Mouse (Mus musculus) limb, embryonic 15.5 days (tissue): ENCODE data around the gene Zfp36l2. TPM values are rescaled to one million over a fixed set of nuclear protein-coding genes. Genes with fewer than 3 reads are reported as not detected.
"Not testable (repeated sequence)": the region's sequence is repeated elsewhere in the genome, so short reads cannot be mapped to it uniquely, and the experiment has no call there.

Source experiments
- ATAC-seq: fragments of 200-750 bp; cut with Nextera tagmentation; 2 replicates; pipeline ENCODE4 v1.8.0; 2017; ENCODE audit warnings: low read depth, moderate TSS enrichment; ENCODE audit not compliant: insufficient number of reproducible peaks, low FRiP score, low TSS enrichment
- H3K27ac ChIP-seq: fragments of 300-500 bp; sonication (generic); 2 replicates; pipeline ENCODE4 v1.5.1; 2015; ENCODE audit warnings: moderate library complexity, mild to moderate bottlenecking, inconsistent platforms
- H3K27me3 ChIP-seq: fragments of 300-500 bp; sonication (generic); 2 replicates; pipeline ENCODE4 v1.6.1; 2015; ENCODE audit warnings: inconsistent platforms
- H3K36me3 ChIP-seq: fragments of 300-500 bp; sonication (generic); 2 replicates; pipeline ENCODE4 v1.6.1; 2015; ENCODE audit warnings: inconsistent platforms
- H3K4me1 ChIP-seq: fragments of 300-500 bp; sonication (generic); 2 replicates; pipeline ENCODE4 v1.6.1; 2015; ENCODE audit warnings: inconsistent platforms
- H3K4me2 ChIP-seq: fragments of 300-500 bp; sonication (generic); 2 replicates; pipeline ENCODE4 v1.6.1; 2015; ENCODE audit warnings: mild to moderate bottlenecking, inconsistent platforms
- H3K4me3 ChIP-seq: fragments of 300-500 bp; sonication (generic); 2 replicates; pipeline ENCODE4 v1.5.1; 2015; ENCODE audit warnings: mild to moderate bottlenecking, inconsistent platforms
- H3K9ac ChIP-seq: fragments of 300-500 bp; sonication (generic); 2 replicates; pipeline ENCODE4 v1.6.1; 2015; ENCODE audit warnings: inconsistent platforms
- H3K9me3 ChIP-seq: fragments of 300-500 bp; sonication (generic); 2 replicates; pipeline ENCODE4 v1.6.1; 2016; ENCODE audit warnings: inconsistent platforms
- WGBS: fragments of 180-500 bp; shearing (Covaris S2); methylation state at CpG from one replicate; pipeline ENCODE4 v1.1.7; 2015; 5-methylcytosine and 5-hydroxymethylcytosine counted together
- polyA plus RNA-seq: library from polyadenylated mRNA; unstranded; fragments of >200 nt; fragmentation: Nextera tagmentation; extraction: Ambion mirVana; gene quantifications from 2 replicates; pipeline ENCODE4 v1.2.1, GENCODE M21; 2015

Zfp36l2 gene
- polyA plus RNA-seq, 1 experiment from 2014 or later = 22.5 TPM

- Histone ChIP-seq H3K4me3 (no peak overlapping the region), H3K9ac (no peak overlapping the region), H3K36me3 (peaks cover 17% of the 10 kb centered on the region), H3K27me3 (no peaks in the 10 kb centered on the region), H3K27ac (peak overlapping the region; percentile 9; the same call in 1 of the 2 replicates), H3K4me1 (peaks cover 14% of the 10 kb centered on the region), H3K9me3 (no peaks in the 10 kb centered on the region), H3K4me2 (no peak overlapping the region)
- ATAC-seq = no peak
- 77% methylated on average over 4 of the region's 4 CpGs for WGBS
These were observed 6.7 kb upstream of the Zfp36l2 start for GRCm38 (mm10) chr17:84194282-84195002.

- Histone ChIP-seq H3K4me2 (no peak overlapping the region), H3K9ac (no peak overlapping the region), H3K9me3 (no peaks in the 10 kb centered on the region), H3K27me3 (no peaks in the 10 kb centered on the region), H3K4me3 (no peak overlapping the region), H3K36me3 (peaks cover 17% of the 10 kb centered on the region), H3K27ac (no peak overlapping the region), H3K4me1 (peaks cover 25% of the 10 kb centered on the region)
- 89% methylated on average over 9 of the region's 9 CpGs for WGBS
- no peak for ATAC-seq
These were observed 5.7 kb upstream of the Zfp36l2 start for GRCm38 (mm10) chr17:84193411-84193810.

DNA sequence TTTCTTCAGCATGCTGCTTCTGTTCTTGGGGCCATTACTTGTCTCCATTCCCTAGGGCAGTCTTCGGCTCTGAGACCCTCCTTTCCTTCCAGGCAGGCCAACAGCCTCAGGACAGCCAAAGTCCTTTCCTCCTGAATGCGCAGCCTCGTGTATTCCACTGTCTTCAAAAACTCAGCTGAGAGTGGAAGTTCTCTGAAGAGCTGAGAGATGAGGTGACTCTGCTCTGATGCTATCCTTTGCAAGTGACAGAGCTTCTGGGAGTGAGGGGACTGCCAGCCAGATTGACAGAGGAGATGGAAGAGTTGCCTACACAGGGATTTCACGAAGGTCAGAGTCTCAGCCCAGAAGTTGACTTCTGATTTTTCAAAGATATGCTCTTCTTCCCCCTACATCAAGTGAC is 4.2 kb upstream of the Zfp36l2 start:
- no peak for ATAC-seq
- Histone ChIP-seq H3K9me3 (no peaks in the 10 kb centered on the region), H3K27me3 (no peaks in the 10 kb centered on the region), H3K9ac (no peak overlapping the region), H3K36me3 (peaks cover 17% of the 10 kb centered on the region), H3K27ac (no peak overlapping the region), H3K4me2 (no peak overlapping the region), H3K4me3 (no peak overlapping the region), H3K4me1 (peaks cover 27% of the 10 kb centered on the region)
- 69% methylated on average over 4 of the region's 4 CpGs for WGBS

DNA sequence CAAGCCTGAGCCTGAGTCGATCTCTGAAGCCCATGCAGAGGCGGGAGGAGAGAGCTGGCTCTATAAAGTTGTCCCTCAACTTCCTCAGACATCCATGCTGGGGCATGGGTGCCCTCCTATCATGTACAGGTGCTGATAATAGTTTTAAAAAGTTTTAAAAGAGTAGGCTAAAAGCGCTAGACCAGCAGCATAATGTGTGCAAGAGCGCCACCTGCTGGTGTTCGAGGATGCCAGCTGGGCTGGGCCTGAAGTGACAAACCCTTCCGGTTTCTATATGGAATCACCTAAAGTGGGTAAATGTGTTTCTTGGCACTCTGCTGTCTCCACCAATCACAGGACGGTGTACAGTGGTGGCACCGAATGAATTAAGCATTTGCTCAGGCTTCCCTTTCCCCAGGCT is 3.1 kb upstream of the Zfp36l2 start:
- no peak for ATAC-seq
- 22% methylated on average over 8 of the region's 8 CpGs for WGBS
- Histone ChIP-seq H3K4me1 (peaks cover 27% of the 10 kb centered on the region), H3K27me3 (no peaks in the 10 kb centered on the region), H3K9me3 (no peaks in the 10 kb centered on the region), H3K27ac (no peak overlapping the region), H3K4me3 (no peak overlapping the region), H3K36me3 (peaks cover 23% of the 10 kb centered on the region), H3K9ac (no peak overlapping the region), H3K4me2 (no peak overlapping the region)

GRCm38 (mm10) chr17:84189127-84189854 is 1.5 kb upstream of the Zfp36l2 start:
- no peaks in the 10 kb centered on the region for H3K27me3 ChIP-seq
- no peaks in the 10 kb centered on the region for H3K9me3 ChIP-seq
- H3K9ac ChIP-seq = peak overlapping the region; percentile 51; the same call in 1 of the 2 replicates
- peak overlapping the region; percentile 69; the same call in 1 of the 2 replicates for H3K4me3 ChIP-seq
- peaks cover 27% of the 10 kb centered on the region for H3K4me1 ChIP-seq
- peak overlapping the region; percentile 96 for H3K27ac ChIP-seq
- H3K36me3 ChIP-seq = peaks cover 23% of the 10 kb centered on the region
- WGBS = 65% methylated on average over 5 of the region's 5 CpGs
- peak overlapping the region; percentile 89 for H3K4me2 ChIP-seq
- ATAC-seq = no peak

DNA sequence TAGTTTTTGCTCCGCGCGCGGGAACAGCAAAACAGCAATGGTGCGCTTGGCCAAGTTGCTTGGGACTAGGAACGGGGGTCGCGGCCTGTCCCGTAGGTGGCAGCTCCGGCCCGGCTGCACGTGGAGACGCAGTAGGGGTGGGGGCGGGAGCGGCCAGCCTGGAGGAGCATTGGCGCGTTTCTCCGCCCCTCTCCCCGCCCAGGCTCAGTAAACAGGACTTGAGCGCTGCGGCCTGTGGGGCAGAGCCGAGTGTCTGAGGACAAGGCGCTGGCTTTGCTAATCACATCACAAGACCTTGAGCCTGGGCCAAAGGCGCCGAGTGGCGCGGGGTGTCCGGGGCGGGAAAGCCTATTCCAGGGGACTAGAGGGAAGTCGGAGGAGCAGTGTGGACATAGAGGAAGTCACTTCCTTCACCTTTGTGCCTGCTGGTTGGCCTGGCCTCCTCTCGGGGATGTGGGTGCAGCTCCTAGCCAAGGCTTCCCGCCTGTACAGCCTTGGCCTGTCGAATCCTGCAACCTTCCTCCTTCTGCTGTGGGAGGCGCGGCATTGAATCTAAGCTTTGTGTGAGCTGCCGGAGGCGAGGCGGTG is 721 bp upstream of the Zfp36l2 start:
- ATAC-seq = peak; percentile 74
- Histone ChIP-seq H3K4me1 (peaks cover 29% of the 10 kb centered on the region), H3K27me3 (no peaks in the 10 kb centered on the region), H3K27ac (peak overlapping the region; percentile 96), H3K36me3 (peaks cover 23% of the 10 kb centered on the region), H3K4me3 (peak overlapping the region; percentile 69), H3K4me2 (peak overlapping the region; percentile 89), H3K9me3 (no peaks in the 10 kb centered on the region), H3K9ac (peak overlapping the region; percentile 51)
- WGBS = 2% methylated on average over 38 of the region's 38 CpGs

DNA sequence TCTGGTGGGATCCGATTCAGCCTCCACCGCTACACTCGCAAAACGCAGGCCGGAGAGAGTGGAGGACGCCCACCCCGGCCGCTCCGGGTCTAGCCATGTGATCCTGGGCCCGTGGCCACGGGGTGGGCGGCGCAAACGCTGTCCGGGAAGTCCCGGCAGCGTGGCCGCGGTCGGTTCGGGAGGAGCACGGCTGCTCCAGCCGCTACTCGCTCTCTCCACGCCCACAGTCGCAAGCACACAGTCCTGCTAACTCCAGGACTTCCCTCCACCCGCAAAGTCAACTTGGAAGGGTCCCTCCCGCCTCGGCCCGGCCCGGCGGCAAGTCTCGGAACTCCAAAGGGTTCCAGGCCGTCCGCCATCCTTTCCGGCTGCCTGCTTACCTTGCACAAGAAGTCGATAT is 483 bp downstream of the Zfp36l2 start:
- ATAC-seq = peak; percentile 55

DNA sequence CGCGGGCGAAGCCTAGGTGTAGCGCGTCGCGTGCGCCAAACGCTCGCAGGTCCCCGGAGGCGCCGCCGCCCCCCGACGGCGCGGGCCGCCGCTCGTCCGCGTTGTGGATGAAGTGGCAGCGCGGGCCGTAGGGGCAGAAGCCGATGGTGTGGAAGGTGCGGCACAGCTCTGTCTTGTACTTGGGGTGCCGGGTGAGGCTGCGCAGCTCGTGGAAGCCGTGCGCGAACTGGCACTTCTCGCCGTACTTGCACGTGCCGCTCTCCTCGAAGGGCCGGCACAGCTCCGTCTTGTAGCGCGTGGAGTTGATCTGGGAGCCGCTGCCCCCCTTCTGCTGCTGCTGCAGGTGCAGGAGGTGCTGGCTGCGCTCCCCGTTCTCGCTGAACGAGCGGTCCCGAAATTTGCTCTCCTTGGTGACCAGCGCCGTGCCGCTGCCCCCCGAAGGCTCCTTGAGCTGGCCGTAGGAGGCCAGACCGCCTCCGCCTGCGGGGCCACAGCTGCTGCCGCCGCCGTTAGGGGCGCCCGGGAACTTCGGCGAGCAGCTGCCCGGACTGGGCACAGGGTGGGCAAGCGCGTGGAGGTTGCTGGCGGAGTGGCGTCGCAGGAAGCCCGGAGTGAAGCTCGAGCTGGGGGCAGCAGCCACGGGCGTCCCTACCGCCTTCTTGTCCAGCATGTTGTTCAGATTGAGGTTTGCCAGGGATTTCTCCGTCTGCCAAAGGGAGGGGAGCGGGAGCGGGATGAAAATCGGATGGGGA is 1.1 kb downstream of the Zfp36l2 start:
- H3K4me2 ChIP-seq = peak overlapping the region; percentile 47
- H3K4me1 ChIP-seq = peaks cover 45% of the 10 kb centered on the region
- H3K4me3 ChIP-seq = peak overlapping the region; percentile 57
- no peak for ATAC-seq
- peak overlapping the region; percentile 84 for H3K9ac ChIP-seq
- H3K27ac ChIP-seq = peak overlapping the region; percentile 90
- H3K9me3 ChIP-seq = no peaks in the 10 kb centered on the region
- peaks cover 10% of the 10 kb centered on the region for H3K36me3 ChIP-seq
- no peaks in the 10 kb centered on the region for H3K27me3 ChIP-seq
- WGBS = under 1% methylated on average over 77 of the region's 80 CpGs

More for the DNA sequence above, 483 bp downstream of the Zfp36l2 start:
- Histone ChIP-seq H3K4me1 (peaks cover 41% of the 10 kb centered on the region), H3K4me2 (peak overlapping the region; percentile 89), H3K36me3 (peaks cover 16% of the 10 kb centered on the region), H3K27ac (peak overlapping the region; percentile 96), H3K9ac (peak overlapping the region; percentile 84), H3K4me3 (peak overlapping the region; percentile 69)
- H3K27me3 ChIP-seq, H3K9me3 ChIP-seq: not testable (repeated sequence)
- 0% methylated on average over 14 of the region's 37 CpGs for WGBS

DNA sequence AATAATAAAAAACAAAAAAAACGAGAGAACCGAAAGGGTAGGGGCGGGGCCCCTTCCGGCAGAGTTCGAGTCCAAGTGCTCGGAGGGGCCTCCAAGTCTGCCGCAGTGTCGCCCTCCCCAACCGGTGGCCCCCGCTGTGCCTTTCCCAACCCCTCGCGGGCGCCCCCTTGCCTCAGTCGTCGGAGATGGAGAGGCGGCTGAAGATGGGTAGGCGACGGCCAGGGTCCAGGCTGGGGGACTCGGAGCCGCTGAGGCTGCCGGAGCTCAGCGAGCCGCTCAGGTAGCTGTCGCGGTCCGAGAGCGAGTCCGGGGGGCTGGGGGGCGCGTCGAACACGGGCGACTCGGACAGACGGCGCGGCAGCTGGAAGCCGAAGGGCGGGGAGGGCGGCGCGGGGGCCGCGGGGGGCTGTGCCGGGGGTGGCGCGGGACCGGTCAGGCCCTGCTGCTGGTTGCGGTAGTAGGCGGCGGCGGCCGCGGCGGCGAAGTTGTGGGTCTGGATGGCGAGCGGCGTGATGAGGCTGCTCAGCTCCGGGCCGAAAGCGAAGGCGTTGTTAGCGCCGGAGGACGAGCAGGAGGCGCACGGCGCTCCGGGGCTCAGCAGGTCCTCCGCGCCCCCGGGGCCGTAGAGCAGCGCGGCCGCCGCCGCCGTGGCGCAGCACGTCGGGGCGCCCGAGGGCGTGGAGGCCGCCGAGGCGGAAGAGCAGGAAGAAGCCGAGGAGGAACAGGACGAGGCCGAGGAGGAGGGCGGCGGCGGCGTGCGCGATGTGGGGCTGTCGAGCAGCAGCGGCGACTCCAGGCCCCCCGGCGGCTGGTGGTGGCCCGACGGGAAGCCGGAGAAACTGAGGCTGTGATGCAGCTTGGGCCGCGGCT is 1.9 kb downstream of the Zfp36l2 start:
- Histone ChIP-seq H3K4me1 (peaks cover 49% of the 10 kb centered on the region), H3K4me3 (peak overlapping the region; percentile 57), H3K27me3 (no peaks in the 10 kb centered on the region), H3K27ac (peak overlapping the region; percentile 90), H3K36me3 (0 out of 2 replicates have a peak, but pooled peaks cover 6% of the 10 kb centered on the region), H3K9me3 (no peaks in the 10 kb centered on the region), H3K4me2 (peak overlapping the region; percentile 47), H3K9ac (peak overlapping the region; percentile 84)
- no peak for ATAC-seq
- WGBS = under 1% methylated on average over 103 of the region's 108 CpGs

GRCm38 (mm10) chr17:84185011-84185411 is 2.7 kb downstream of the Zfp36l2 start:
- peaks cover 53% of the 10 kb centered on the region for H3K4me1 ChIP-seq
- H3K27me3 ChIP-seq = no peaks in the 10 kb centered on the region
- ATAC-seq = no peak
- H3K9ac ChIP-seq = peak overlapping the region; percentile 84
- H3K4me2 ChIP-seq = peak overlapping the region; percentile 47
- H3K9me3 ChIP-seq = no peaks in the 10 kb centered on the region
- H3K27ac ChIP-seq = peak overlapping the region; percentile 90
- WGBS = 0% methylated on average over 7 of the region's 7 CpGs
- H3K36me3 ChIP-seq = 0 out of 2 replicates have a peak, but pooled peaks cover 6% of the 10 kb centered on the region
- peak overlapping the region; percentile 57 for H3K4me3 ChIP-seq
